Mouse (Mus musculus): Measurements from ENCODE around the gene Erp27. TPM values are rescaled to one million over a fixed set of nuclear protein-coding genes. Genes with fewer than 3 reads are reported as not detected.

Erp27 gene
- total and polyA plus RNA-seq, 3 experiments = 0.39 TPM; not detected in 2

DNA sequence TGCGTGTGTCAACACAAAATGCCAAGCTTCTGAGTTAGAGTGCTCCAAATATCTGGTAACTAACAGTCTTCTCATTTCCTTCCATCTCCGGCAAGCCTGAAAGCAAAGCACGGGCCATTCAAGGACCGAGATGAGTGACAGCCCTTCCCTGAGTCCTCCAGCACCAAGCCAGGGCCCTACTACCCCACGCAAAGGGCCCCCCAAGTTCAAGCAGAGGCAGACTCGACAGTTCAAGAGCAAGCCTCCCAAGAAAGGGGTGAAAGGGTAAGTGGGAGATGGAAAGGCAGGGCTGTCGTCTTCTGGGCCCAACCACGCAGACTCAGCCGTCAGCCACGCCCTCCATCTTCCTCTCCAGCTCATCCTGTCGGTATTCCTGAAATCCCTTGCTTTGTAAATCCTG, 37.2 kb upstream of the Erp27 start:
- Histone ChIP-seq H3K36me3 (ENCODE audit: control insufficient read depth in 1 of 2, insufficient read depth in 2 of 2, low read length in 2 of 2) (peaks cover 0 to 8% of the 10 kb centered on the region in 2 experiments; a peak in 2 of 4 replicates), H3K79me2 (ENCODE audit: control insufficient read depth, insufficient read depth, low read length, poor library complexity) (no peaks in the 10 kb centered on the region), H3K9ac (ENCODE audit: control insufficient read depth, low read depth, low read length, poor library complexity, severe bottlenecking) (no peak overlapping the region), H3K9me3 (replicated peaks; ENCODE audit: insufficient read depth, low read length) (no peaks in the 10 kb centered on the region), H3K27ac (ENCODE audit: control insufficient read depth, low read depth, low read length) (no peak overlapping the region), H3K4me1 (ENCODE audit: control insufficient read depth in 1 of 2, insufficient read depth in 2 of 2, low read length in 2 of 2) (peaks cover 2 to 12% of the 10 kb centered on the region in 2 experiments; a peak in 3 of 4 replicates), H3K27me3 (ENCODE audit: control insufficient read depth in 1 of 2, insufficient read depth in 2 of 2, low read length in 2 of 2) (peaks cover 2% of the 10 kb centered on the region in 2 experiments; a peak in 2 of 4 replicates), H3K4me3 (ENCODE audit: control insufficient read depth in 1 of 2, insufficient read depth in 1 of 2, low read depth in 2 of 2, low read length in 2 of 2) (no peak overlapping the region)
- no peak for DNase-seq (ENCODE audit: low read depth, low spot score)
- TF ChIP-seq ZC3H11A (IDR thresholded peaks at IDR 0.05; ENCODE audit: low read depth, low read length) = no peak

- H3K9me3 ChIP-seq (replicated peaks; ENCODE audit: insufficient read depth, low read length) = no peaks in the 10 kb centered on the region
- H3K27me3 ChIP-seq (ENCODE audit: control insufficient read depth in 1 of 2, insufficient read depth in 2 of 2, low read length in 2 of 2) = peaks cover 2% of the 10 kb centered on the region in 2 experiments; a peak in 2 of 4 replicates
- H3K36me3 ChIP-seq (ENCODE audit: control insufficient read depth in 1 of 2, insufficient read depth in 2 of 2, low read length in 2 of 2) = peaks cover 0 to 10% of the 10 kb centered on the region in 2 experiments; a peak in 2 of 4 replicates
- H3K79me2 ChIP-seq (ENCODE audit: control insufficient read depth, insufficient read depth, low read length, poor library complexity) = no peaks in the 10 kb centered on the region
- DNase-seq (ENCODE audit: low read depth, low spot score) = no peak
- no peak overlapping the region for H3K9ac ChIP-seq (ENCODE audit: control insufficient read depth, low read depth, low read length, poor library complexity, severe bottlenecking)
- TF ChIP-seq NELFE (IDR thresholded peaks at IDR 0.05; ENCODE audit: low read depth, low read length) = no peak
- TF ChIP-seq GATA1 (IDR thresholded peaks at IDR 0.05; ENCODE audit: low read depth, low read length) = no peak
- TF ChIP-seq NRF1 (IDR thresholded peaks at IDR 0.05; ENCODE audit: insufficient read depth, low read depth, low read length, poor library complexity, severe bottlenecking) = no peak
- no peak for TF ChIP-seq USF2 (IDR thresholded peaks at IDR 0.05; ENCODE audit: borderline replicate concordance in 1 of 2, insufficient read depth in 1 of 2, low read depth in 1 of 2, low read length in 2 of 2)
- no peak for TF ChIP-seq E2F4 (IDR thresholded peaks at IDR 0.05; ENCODE audit: borderline replicate concordance, low read depth, low read length)
- no peak for TF ChIP-seq CTCF (IDR thresholded peaks at IDR 0.05 in 2 of 3, conservative IDR thresholded peaks at IDR 0.05 in 1 of 3; ENCODE audit: control insufficient read depth in 1 of 3, insufficient read depth in 1 of 3, low read depth in 2 of 3, low read length in 3 of 3, poor library complexity in 1 of 3, severe bottlenecking in 1 of 3)
- no peak for TF ChIP-seq RCOR1 (IDR thresholded peaks at IDR 0.05; ENCODE audit: low read depth, low read length)
- TF ChIP-seq SIN3A (IDR thresholded peaks at IDR 0.05; ENCODE audit: low read length) = no peak
- no peak for TF ChIP-seq ELF1 (IDR thresholded peaks at IDR 0.05; ENCODE audit: low read depth, low read length)
- no peak for TF ChIP-seq ETS1 (IDR thresholded peaks at IDR 0.05; ENCODE audit: low read depth, low read length)
- no peak for TF ChIP-seq POLR2AphosphoS5 (IDR thresholded peaks at IDR 0.05; ENCODE audit: borderline replicate concordance, low read depth, low read length)
- no peak for TF ChIP-seq ZC3H11A (IDR thresholded peaks at IDR 0.05; ENCODE audit: low read depth, low read length)
- TF ChIP-seq MXI1 (IDR thresholded peaks at IDR 0.05; ENCODE audit: low read depth, low read length) = no peak
- no peak for TF ChIP-seq MAFK (IDR thresholded peaks at IDR 0.05; ENCODE audit: borderline replicate concordance, low read depth, low read length)
- no peak for TF ChIP-seq POLR2A (IDR thresholded peaks at IDR 0.05; ENCODE audit: control insufficient read depth in 1 of 2, insufficient read depth in 1 of 2, low read depth in 1 of 2, low read length in 2 of 2, poor library complexity in 1 of 2)
- TF ChIP-seq GABPA (IDR thresholded peaks at IDR 0.05; ENCODE audit: low read depth, low read length) = no peak
- no peak overlapping the region for H3K4me3 ChIP-seq (ENCODE audit: control insufficient read depth in 1 of 2, insufficient read depth in 1 of 2, low read depth in 2 of 2, low read length in 2 of 2)
- peaks cover 2 to 12% of the 10 kb centered on the region in 2 experiments; a peak in 3 of 4 replicates for H3K4me1 ChIP-seq (ENCODE audit: control insufficient read depth in 1 of 2, insufficient read depth in 2 of 2, low read length in 2 of 2)
- no peak overlapping the region for H3K27ac ChIP-seq (ENCODE audit: control insufficient read depth, low read depth, low read length)
These were observed 35.1 kb upstream of the Erp27 start for GRCm38 (mm10) chr6:136957062-136957461.
